Mouse (Mus musculus): ENCODE measurements around the gene Papss2. TPM values are rescaled to one million over a fixed set of nuclear protein-coding genes. Genes with fewer than 3 reads are reported as not detected.

Gene Papss2
- total RNA-seq (2021) = 10 to 100 TPM; 11.3 to 13.8 TPM
- long read RNA-seq, experiment 1, transcript Papss2-202 (12 exons, 2,047 nt) = major isoform, 5 of 6 reads
- long read RNA-seq, experiment 1, partial matches to known transcripts = 1 of 6 reads
- long read RNA-seq, experiment 1, other reads (novel, unspliced or antisense) = 0 of 6 reads
- long read RNA-seq, experiment 2, partial matches to known transcripts = 1 of 3 reads
- long read RNA-seq, experiment 2, other reads (novel, unspliced or antisense) = 0 of 3 reads

DNA sequence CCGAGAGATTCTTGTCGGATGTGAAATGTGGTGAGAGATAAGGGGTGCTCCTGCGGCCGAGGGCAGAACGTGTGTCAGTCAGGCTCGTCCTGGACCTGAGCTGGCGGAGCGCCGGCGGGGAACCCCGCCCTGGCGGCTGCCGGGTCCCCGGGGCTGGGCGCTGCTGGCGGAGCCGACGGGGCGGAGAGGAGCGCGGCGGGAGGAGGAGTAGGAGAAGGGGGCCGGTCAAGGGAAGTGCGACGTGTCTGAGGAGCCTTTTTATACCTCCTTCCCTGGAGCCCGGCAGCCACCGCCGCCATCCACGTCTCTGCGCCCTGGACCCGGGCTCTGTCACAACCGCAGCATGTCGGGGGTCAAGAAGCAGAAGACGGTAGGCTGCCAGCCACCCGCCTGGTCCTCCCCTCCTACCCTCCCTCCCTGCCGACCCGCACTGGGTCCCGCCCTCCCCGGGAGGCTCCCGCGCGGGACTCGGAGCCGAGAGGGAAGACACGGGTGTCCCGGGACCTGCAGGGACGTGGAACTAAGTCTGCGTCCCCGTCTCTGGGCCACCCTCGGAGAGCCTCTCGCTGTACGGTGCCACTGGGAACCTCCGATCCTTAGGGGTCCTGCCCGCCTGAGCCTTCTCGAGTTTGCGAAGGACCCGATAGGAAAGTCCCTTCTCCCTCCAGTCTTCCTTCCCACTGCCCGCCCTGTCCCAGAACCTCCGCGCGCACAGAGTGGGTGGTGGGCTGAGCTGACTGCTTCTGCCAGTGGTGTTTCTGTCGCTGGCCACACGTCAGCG, at the start of gene Papss2:
Gene Papss2 (plus strand): TSS at position 285 of the 781 bp plus-strand sequence.
- DNase-seq = peak; percentile 77
- intact Hi-C loops (cut with DNase I; ENCODE audit: low total_unique reads) = no loop called here

DNA sequence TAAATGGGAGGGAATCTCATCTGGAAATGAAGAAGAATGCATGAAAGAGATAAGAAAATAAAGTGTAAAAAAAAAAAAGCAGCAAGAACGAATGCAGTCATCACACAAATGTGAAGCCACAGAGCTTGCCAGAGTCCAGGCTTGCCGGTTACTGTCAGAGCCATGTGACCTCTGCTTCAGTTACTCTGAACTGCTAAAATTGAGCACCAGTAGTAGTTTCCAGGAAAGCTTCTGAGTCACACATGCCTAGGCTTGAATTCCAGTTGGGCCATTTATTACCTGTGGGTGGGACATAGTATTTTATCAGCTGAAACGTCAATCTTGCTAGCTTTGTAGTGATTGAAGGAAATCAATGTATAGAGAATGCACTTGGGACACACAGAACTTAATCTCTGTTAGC, 48.2 kb upstream of the Papss2 start:
- no peak for DNase-seq
- intact Hi-C loops (cut with DNase I; ENCODE audit: low total_unique reads) = no loop called here

DNA sequence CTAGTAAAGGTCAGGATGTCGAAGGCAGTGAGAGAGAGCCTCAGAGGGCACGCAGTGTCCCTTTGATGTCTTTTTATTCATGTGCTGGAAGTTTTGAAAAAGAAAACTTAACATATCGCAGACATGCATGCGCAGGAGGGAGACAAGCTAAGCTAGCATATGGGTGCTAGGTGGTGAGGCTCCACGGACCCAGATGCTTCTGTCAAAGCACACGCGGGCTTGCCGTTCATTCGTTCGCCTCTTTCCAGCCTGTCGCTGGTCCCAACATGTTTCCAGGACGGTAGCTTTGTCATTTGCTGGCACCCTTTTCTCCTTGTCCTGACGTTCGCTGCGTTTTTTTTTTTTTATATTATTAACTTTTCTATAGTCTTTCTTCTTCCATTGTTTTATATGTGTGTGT, 47.4 kb upstream of the Papss2 start:
- intact Hi-C loops (cut with DNase I; ENCODE audit: low total_unique reads) = no loop called here

DNA sequence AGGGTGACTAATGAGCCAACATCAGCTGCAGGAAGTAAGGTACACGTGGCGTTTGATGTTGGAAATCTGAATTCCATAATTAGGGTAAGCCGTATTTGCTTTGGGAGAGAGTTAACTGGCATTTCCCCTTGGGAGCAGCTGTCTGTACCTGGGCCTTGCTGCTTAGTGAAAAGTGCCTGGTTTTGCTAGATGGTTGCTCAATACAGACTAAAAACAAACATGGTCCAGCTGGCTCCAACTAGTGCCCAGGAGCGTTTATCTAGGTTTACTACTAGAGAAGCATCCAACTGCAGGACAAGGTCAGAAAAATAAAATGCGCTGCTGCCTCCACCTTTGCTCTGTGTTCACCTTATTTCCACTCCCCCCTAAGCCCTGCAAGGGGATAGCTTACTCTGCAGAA, 45.1 kb upstream of the Papss2 start:
- no peak for DNase-seq
- intact Hi-C loops (cut with DNase I; ENCODE audit: low total_unique reads) = no loop called here

More for the DNA sequence above, 47.4 kb upstream of the Papss2 start:
- no peak for DNase-seq

DNA sequence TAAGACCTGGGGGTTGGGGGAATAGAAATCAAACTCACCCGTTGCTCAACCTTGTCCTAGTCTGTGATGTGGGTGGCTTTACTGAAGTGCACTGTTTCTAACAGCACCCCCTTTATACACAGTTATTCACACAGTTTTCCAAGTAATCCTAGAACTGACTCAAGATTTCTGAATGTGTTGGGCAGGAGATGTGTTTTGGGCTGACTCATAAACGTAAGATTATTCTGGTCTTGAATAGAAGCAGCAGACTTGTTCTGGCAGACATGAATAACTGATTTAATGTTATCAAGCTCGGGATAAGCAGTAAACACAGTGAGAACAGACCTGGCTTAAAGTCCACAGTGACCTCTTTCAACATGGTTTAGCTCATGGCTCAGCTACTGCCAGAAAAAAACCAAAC, 44.1 kb upstream of the Papss2 start:
- intact Hi-C loops (cut with DNase I; ENCODE audit: low total_unique reads) = no loop called here
- no peak for DNase-seq

DNA sequence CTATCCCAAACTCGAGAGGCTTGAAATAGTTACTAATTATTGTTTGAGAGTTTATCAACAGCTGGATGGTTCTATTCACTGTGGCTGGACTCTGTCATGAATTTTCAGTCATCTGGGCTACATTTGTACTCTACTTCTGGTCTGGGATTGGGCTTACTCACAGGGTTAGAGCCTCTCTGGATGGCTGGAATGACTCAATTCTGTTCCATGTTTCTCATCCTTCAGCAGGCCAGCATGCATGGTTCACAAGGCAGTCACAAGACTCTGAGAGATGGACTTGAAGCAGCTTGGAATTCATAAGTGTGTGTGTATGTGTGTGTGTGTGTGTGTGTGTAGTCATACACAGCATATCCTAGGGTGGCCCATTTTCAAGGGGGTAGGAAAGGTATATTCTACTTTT, 43.5 kb upstream of the Papss2 start:
- intact Hi-C loops (cut with DNase I; ENCODE audit: low total_unique reads) = no loop called here
- DNase-seq = no peak

DNA sequence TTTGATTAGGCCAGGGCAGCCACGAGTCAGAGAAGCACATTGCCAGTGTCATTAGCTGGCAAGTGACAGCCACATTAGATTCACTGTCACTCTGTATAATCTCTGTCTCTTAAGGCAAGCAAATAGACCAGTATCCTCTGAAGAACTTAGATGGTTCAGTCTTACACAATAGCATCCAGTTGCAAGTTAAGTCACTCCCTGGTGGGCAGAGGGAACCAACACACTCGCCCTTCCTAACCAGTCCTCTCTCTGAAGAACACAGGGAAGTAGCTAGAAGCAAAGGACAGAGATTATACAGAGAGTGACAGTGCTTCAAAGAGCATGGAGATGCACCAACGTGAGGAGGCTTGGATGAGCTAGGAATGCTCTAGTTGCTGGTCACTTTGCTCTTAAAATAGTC, 42.3 kb upstream of the Papss2 start:
- no peak for DNase-seq
- intact Hi-C loops (cut with DNase I; ENCODE audit: low total_unique reads) = no loop called here

DNA sequence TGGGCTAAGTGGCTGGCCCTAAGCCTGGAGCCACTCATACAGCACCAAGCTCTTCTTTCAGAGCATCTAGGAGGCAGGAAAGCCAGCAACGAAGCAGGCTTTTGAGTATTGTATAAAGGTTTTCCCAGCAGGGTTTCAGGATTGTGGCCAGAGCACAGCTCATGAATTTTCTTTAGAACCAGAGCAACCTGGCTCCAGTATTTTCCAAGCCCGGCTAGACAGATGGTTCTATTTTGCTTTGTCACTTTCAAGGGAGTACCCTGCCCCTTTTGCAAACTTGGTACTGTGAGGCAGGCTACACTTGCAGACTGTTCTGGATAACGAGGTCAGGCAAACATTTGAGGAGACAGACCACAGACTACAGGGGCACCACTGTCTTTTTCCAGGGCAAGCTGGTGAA, 40.3 kb upstream of the Papss2 start:
- DNase-seq = no peak
- intact Hi-C loops (cut with DNase I; ENCODE audit: low total_unique reads) = no loop called here

DNA sequence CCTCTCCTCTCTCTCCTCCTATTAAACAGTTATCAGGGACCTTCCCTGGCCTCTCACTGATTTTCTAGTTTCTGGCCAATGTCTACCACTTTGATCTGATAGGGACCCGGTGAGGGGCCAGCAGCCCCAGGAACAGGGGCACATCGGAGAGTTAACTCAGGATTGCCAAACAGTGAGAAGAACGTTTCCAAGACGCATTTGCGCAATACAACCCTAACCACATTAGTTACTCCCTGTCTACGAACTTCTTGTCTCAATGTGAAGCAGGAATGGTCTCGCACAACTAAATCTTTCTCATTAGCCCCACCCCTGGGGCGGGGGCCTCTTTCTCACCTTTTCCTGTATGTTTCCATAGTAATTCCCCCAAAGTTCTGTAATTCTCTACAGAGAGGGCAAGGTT, 28.6 kb upstream of the Papss2 start:
- DNase-seq = no peak
- intact Hi-C loops (cut with DNase I; ENCODE audit: low total_unique reads) = no loop called here

DNA sequence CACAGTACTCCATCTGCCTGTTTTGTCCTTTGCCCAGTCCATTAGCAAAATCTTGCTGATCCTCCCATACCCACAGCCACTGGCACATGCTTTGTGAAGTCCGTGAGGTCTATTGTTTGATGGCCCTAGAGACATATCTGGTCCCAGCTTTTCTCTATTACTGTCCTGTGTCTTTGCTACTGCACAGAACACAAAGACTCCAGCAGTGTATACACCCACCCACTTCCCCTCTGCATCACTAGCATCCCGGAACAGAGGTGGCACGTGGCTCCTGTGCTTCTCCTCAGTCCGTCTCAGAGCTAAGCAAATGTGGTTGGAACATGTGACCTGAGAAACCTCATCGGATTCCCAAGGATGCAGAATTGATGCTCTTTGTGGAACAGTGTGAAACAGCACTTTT, 28.1 kb upstream of the Papss2 start:
- intact Hi-C loops (cut with DNase I; ENCODE audit: low total_unique reads) = no loop called here
- DNase-seq = no peak

DNA sequence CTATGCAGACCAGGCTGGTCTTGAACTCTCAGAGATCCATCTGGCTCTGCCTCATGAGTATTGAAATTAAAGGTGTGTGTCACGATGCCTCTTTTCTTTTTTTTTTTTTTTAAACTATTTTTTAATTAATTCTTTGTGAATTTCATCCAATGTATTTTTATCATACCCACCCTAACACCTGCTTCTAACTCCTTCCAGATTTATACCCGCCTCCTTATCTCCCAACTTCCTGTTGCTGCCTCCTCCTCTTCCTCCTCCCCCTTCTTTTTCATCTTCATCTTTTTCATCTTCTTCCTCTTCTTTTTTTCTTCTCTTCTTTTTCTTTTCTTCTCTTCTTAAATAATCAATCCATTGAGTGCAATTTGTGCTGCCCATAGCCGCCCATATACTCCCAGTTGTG, 27.1 kb upstream of the Papss2 start:
- intact Hi-C loops (cut with DNase I; ENCODE audit: low total_unique reads) = no loop called here
- DNase-seq = no peak

DNA sequence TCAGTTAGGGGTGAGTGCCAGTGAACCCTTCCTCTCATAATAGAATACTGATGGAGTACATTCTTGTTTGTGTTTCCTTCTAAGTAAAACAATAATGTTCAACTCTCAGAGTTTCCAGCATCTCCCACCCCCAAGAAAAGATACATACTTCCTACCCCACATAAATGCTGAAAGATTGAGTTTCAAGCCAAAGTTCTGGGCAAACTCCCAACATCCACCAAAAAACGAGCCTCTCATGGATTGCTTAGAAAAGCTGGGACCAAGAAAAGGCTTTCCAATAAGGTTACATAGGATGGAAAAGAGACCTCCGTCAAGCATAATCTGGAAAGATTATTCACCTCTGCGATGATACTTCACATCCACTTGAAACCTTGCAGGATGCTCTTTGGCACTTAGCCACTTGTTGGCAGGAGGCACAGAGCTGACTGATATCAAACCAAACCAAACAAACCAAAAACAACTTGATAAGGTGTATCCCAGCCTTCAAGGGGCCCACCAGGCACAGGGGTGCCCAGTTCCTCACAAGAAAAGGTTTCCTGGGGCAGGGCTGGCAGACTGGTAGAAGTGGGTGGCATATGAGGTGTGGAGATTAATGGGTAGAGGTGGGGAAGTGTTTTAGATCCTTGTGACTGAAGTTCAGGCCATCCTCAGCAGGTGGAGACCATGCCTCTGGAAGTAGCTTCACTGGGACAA, 26.5 kb upstream of the Papss2 start:
- intact Hi-C loops (cut with DNase I; ENCODE audit: low total_unique reads) = no loop called here

DNA sequence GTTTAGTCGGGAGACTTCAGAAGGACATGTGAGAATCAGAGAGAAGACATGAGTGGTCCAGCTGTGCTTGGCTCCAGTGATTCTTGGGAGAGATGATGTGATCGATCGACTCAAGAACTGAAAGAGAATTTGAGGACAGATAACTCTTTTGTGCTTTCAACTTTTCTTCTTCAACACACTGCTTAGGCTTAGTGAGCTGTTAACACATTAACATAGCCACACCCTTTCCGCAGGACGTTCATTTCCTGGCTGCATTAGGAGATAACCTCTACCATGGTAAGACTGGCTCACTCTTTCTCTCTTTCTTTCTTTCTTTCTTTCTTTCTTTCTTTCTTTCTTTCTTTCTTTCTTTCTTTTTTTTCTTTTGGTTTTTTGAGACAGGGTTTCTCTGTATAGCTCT, 25.9 kb upstream of the Papss2 start:
- DNase-seq = no peak
- intact Hi-C loops (cut with DNase I; ENCODE audit: low total_unique reads) = no loop called here

More for the DNA sequence above, 26.5 kb upstream of the Papss2 start:
- no peak for DNase-seq

DNA sequence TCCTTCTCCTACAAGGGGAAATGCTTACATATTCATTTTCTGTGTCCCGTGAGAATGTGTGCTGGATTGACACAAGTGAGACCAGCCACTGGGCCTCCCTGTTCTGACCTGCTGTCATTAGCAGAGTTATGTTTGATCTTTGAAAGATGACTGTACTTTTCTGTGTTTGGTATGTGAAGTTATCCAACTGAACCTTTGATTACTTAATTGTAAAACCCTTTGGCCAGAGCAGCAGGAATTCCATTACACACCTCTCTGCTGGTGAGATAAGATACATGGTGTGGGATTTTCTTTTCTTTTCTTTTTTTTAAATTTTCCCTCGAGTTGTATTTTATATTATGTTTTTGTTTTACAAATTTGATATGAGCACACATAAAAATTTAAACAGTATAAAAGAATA, 23.4 kb upstream of the Papss2 start:
- intact Hi-C loops (cut with DNase I; ENCODE audit: low total_unique reads) = no loop called here

DNA sequence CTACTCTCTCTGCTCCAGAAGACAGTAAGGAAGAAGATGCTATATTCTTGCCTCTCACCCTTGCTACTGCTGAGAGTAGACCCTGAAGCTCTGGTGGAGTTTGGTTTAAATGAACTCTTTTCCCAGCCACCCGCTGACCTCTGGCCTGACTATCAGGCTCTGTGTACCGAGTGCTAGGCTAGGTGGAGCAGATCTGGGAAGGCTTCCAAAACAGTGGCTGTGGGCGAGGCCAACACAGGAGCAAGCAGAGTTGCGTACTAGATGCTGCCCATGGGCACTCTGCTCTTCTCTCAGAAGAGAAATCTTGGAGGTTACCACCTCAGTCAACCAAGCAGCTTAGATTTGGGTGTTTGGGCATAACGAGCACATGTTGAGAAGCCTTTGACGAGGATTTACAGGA, 22.3 kb upstream of the Papss2 start:
- DNase-seq = no peak
- intact Hi-C loops (cut with DNase I; ENCODE audit: low total_unique reads) = no loop called here

More for the DNA sequence above, 23.4 kb upstream of the Papss2 start:
- DNase-seq = no peak

DNA sequence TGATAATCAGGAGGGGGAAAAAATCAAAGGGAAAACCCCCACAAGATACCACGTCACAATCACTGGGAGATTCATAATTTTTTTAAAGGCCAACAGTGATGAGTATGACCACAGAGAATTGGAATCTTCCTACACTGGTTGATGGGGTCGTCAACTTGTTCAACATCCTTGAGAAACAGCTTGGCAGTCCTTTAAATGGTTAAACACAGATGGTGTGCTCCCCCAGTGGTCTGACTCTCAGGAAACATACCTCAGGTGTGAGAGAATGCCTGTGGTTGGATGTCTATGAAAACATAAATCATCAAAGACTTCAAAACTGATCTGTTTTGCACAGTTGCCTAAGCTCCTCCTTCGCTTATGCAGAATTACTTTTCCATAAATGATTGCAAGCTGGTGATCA, 20.7 kb upstream of the Papss2 start:
- DNase-seq = no peak
- intact Hi-C loops (cut with DNase I; ENCODE audit: low total_unique reads) = no loop called here

DNA sequence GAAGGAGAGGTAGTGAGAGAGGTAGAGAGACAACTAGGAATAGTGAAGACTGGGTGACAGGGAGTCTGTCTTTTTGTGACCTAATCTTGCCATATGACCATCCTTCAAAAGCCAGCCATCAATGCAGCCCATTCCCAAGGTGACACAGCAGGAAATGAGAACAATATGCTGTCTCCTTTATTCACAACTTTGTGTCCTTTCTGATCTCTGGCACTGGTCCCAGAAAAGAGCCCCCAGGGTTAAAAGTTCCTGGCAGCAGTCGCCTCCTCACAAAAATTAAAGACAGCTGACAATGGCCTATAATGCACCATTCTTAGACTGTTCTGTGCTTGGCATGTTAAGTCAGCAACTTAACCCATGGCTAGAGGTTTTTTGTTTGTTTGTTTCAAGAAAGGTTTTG, 17.8 kb upstream of the Papss2 start:
- no peak for DNase-seq
- intact Hi-C loops (cut with DNase I; ENCODE audit: low total_unique reads) = loop anchor here (2.0 kb wide), 1 partner anchor 67 kb away; no protein-coding TSS in a partner anchor

DNA sequence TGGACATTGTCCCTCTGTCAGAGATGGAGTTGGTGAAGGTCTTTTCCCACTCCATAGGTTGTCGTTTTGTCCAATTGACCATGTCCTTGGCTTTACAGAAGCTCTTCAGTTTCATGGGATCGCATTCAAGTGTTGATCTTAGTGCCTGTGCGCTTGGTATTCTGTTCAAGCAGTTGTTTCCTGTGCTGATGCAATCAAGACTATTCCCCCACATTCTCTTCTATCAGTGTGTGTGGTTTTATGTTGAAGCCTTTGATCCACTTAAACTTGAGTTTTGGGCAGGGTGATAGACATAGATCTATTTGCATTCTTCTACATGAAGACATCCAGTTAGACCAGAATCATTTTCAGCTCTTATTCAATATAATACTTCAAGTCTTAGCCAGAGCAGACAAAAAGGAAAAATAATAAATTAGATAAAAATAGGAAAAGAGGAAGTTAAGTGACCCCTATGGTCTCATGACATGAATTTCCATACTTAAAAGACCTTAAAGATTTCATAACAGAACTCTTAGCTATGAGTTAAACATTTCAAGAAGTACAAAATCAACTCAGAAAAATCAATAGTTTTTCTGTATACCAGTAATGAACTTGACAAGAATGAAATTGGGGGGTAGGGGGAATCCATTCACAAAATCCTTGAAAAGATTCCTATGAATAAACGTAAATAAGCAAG, 12.4 kb upstream of the Papss2 start:
- no peak for DNase-seq
- intact Hi-C loops (cut with DNase I; ENCODE audit: low total_unique reads) = no loop called here

DNA sequence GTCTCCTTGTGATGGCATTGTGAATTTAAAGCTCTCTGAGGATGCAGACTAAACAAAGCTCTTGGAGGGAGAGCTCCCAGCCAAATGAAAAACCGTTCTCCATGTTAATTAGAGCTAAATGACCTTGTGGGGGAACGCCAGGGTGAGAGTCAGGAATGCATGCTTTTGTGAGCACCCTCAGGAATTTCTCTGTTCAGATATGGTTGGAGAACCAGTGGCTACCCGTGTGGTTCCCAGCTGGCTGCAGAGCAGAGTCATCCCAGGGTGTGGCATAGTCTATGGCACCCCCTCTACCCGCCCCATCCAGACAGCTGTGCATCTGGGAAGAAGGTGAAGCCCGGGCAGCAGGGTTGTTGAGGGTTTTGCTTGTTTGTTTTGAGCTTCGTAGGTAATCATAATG, 7.9 kb upstream of the Papss2 start:
- DNase-seq = no peak
- intact Hi-C loops (cut with DNase I; ENCODE audit: low total_unique reads) = no loop called here

DNA sequence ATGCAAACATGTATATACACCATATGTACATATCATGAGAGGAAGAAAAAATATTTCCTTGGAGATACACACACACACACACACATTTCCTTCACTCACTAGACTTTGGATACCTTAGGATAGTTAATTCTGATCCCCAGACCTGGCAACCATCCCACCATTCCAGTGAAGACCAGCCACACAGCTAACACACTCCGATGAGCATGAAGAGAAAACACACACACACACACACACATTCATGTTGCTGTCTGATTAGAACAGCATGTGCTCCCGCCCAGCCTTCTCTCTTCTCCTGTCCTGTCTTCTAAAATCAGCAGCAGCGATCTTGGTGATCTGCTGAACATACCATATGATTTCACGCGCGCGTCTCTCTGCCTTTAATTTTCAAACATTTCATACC, 2.8 kb upstream of the Papss2 start:
- intact Hi-C loops (cut with DNase I; ENCODE audit: low total_unique reads) = no loop called here
- DNase-seq = no peak
